Mouse (Mus musculus) brain, embryonic 14.5 days (tissue): ENCODE data around the gene Plscr3.

ENCODE experiments used
- CTCF ChIP-seq: fragments of 200-500 bp; IDR thresholded peaks from 2 replicates; pipeline ENCODE4 v1.5.1; 2012; ENCODE audit warnings: inconsistent platforms, mild to moderate bottlenecking, moderate library complexity, borderline replicate concordance; ENCODE audit not compliant: insufficient read depth, insufficient read length; ENCODE audit errors: extremely low read depth
- POLR2A ChIP-seq: fragments of 200-500 bp; IDR thresholded peaks from 2 replicates; pipeline ENCODE4 v1.6.1; 2012; ENCODE audit warnings: mild to moderate bottlenecking, inconsistent platforms, borderline replicate concordance; ENCODE audit not compliant: poor library complexity, insufficient read depth, insufficient read length, severe bottlenecking; ENCODE audit errors: extremely low read depth

GRCm38 (mm10) chr11:69803328-69803727 is 42.8 kb upstream of the Plscr3 start:
- no peak for TF ChIP-seq POLR2A
- TF ChIP-seq CTCF, result no peak
